Mouse (Mus musculus): Measurements from ENCODE around the gene Gcnt4.

Gene Gcnt4

GRCm38 (mm10) chr13:96951880-96952279 is 27.4 kb downstream of the Gcnt4 start:
- peak; percentile 45 for DNase-seq

GRCm38 (mm10) chr13:96956466-96956865 is 32.0 kb downstream of the Gcnt4 start:
- peak; percentile 68 for DNase-seq

GRCm38 (mm10) chr13:96960019-96960418 is 35.5 kb downstream of the Gcnt4 start:
- no peak for DNase-seq

- peak; percentile 11 for DNase-seq
Measured at GRCm38 (mm10) chr13:96961366-96962157, 37.1 kb downstream of the Gcnt4 start.

GRCm38 (mm10) chr13:96962801-96963200 is 38.3 kb downstream of the Gcnt4 start:
- peak; percentile 27 for DNase-seq

GRCm38 (mm10) chr13:96964981-96965380 is 40.5 kb downstream of the Gcnt4 start:
- no peak for DNase-seq

GRCm38 (mm10) chr13:96966210-96967089 is 42.0 kb downstream of the Gcnt4 start:
- DNase-seq, result peak; percentile 79

GRCm38 (mm10) chr13:96967091-96967490 is 42.6 kb downstream of the Gcnt4 start:
- peak; percentile 61 for DNase-seq

- DNase-seq, result peak; percentile 44
Measured at GRCm38 (mm10) chr13:96967822-96968221, 43.3 kb downstream of the Gcnt4 start.

GRCm38 (mm10) chr13:96971076-96971475 is 46.6 kb downstream of the Gcnt4 start:
- DNase-seq, result peak; percentile 55

GRCm38 (mm10) chr13:96971861-96972282 is 47.4 kb downstream of the Gcnt4 start:
- DNase-seq, result peak; percentile 23

GRCm38 (mm10) chr13:96973318-96973717 is 48.8 kb downstream of the Gcnt4 start:
- peak; percentile 24 for DNase-seq

GRCm38 (mm10) chr13:96976986-96977595 is 52.6 kb downstream of the Gcnt4 start:
- peak; percentile 68 for DNase-seq

GRCm38 (mm10) chr13:96980561-96980960 is 56.1 kb downstream of the Gcnt4 start:
- peak; percentile 31 for DNase-seq

- DNase-seq, result peak; percentile 63
Measured at GRCm38 (mm10) chr13:96983251-96984126, 59.0 kb downstream of the Gcnt4 start.

- peak; percentile 44 for DNase-seq
Measured at GRCm38 (mm10) chr13:96984688-96985087, 60.2 kb downstream of the Gcnt4 start.

- DNase-seq, result peak; percentile 71
Measured at GRCm38 (mm10) chr13:96985599-96986275, 61.2 kb downstream of the Gcnt4 start.

GRCm38 (mm10) chr13:96989129-96989528 is 64.6 kb downstream of the Gcnt4 start:
- DNase-seq, result peak; percentile 87

GRCm38 (mm10) chr13:96990045-96990444 is 65.6 kb downstream of the Gcnt4 start:
- peak; percentile 65 for DNase-seq

GRCm38 (mm10) chr13:96990561-96991265 is 66.2 kb downstream of the Gcnt4 start:
- peak; percentile 12 for DNase-seq
